Mouse (Mus musculus) MEL (cell line): ENCODE results near the gene Csnk1d.

Experiments used
- CTCF ChIP-seq, 3 experiments: IDR thresholded peaks in 2 of 3; conservative IDR thresholded peaks in 1 of 3; 2 replicates each; pipeline ENCODE4 v1.5.1; 2011 to 2012; ENCODE audit warnings: low read length in 3 of 3, low read depth in 2 of 3, mild to moderate bottlenecking in 2 of 3, improper control_type of control experiment in 1 of 3, inconsistent platforms in 1 of 3, mixed read lengths in 1 of 3, moderate library complexity in 1 of 3; ENCODE audit not compliant: control insufficient read depth in 1 of 3, insufficient read depth in 1 of 3, poor library complexity in 1 of 3, severe bottlenecking in 1 of 3
- GABPA ChIP-seq: IDR thresholded peaks from 2 replicates; pipeline ENCODE4 v1.6.1; 2012; ENCODE audit warnings: low read depth, mild to moderate bottlenecking, inconsistent platforms, low read length, improper control_type of control experiment, moderate library complexity
- GATA1 ChIP-seq: IDR thresholded peaks from 2 replicates; pipeline ENCODE4 v1.6.1; 2011; ENCODE audit warnings: low read depth, low read length, improper control_type of control experiment
- NRF1 ChIP-seq: IDR thresholded peaks from 2 replicates; pipeline ENCODE4 v1.6.1; 2014; ENCODE audit warnings: low read depth, mild to moderate bottlenecking, inconsistent platforms, low read length, improper control_type of control experiment, moderate library complexity; ENCODE audit not compliant: poor library complexity, insufficient read depth, severe bottlenecking
- POLR2A ChIP-seq, 2 experiments: IDR thresholded peaks; 2 replicates each; pipeline ENCODE4 v1.6.1; 2011 to 2012; ENCODE audit warnings: low read length in 2 of 2, mild to moderate bottlenecking in 2 of 2, control low read depth in 1 of 2, improper control_type of control experiment in 1 of 2, low read depth in 1 of 2, moderate library complexity in 1 of 2; ENCODE audit not compliant: control insufficient read depth in 1 of 2, insufficient read depth in 1 of 2, poor library complexity in 1 of 2
- POLR2AphosphoS2 ChIP-seq: IDR thresholded peaks from 2 replicates; pipeline ENCODE4 v1.6.1; 2011; ENCODE audit warnings: low read length, improper control_type of control experiment
- POLR2AphosphoS5 ChIP-seq: IDR thresholded peaks from 2 replicates; pipeline ENCODE4 v1.6.1; 2012; ENCODE audit warnings: low read depth, borderline replicate concordance, mild to moderate bottlenecking, inconsistent platforms, low read length, moderate library complexity, mixed read lengths
- SIN3A ChIP-seq: IDR thresholded peaks from 2 replicates; pipeline ENCODE4 v1.6.1; 2012; ENCODE audit warnings: low read length, improper control_type of control experiment, inconsistent platforms
- TCF12 ChIP-seq: IDR thresholded peaks from 2 replicates; pipeline ENCODE4 v1.6.1; 2014; ENCODE audit warnings: low read depth, mild to moderate bottlenecking, inconsistent platforms, low read length, improper control_type of control experiment, moderate library complexity
- USF1 ChIP-seq: IDR thresholded peaks from 2 replicates; pipeline ENCODE4 v1.6.1; 2014; ENCODE audit warnings: low read depth, mild to moderate bottlenecking, inconsistent platforms, low read length, improper control_type of control experiment, moderate library complexity

DNA sequence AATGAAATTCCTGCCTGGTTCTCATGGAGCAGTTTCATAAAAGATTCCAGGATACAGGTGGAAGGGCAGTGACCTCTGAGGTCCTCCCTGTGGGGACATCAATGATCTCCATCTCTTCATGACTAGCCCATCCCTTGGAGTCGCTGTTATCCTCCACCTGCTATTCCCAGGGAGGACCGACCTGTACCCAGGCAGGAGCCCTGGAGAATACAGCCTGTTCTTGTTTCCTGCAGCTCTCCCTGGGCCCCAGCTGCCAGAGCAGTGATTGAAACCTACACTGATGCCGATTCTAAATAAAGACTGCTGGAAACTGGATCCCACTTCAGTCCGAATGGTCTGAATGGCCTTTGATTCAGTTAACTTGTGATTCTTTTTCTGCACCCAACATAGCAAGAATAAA is 59.7 kb downstream of the Csnk1d start:
- TF ChIP-seq USF1: no peak
- TF ChIP-seq GABPA: no peak
- TF ChIP-seq POLR2A (IDR thresholded peaks at IDR 0.05; ENCODE audit: control insufficient read depth in 1 of 2, insufficient read depth in 1 of 2, low read depth in 1 of 2, low read length in 2 of 2, poor library complexity in 1 of 2): no peak
- no peak for TF ChIP-seq POLR2AphosphoS5
- TF ChIP-seq SIN3A: no peak
- no peak for TF ChIP-seq GATA1
- no peak for TF ChIP-seq NRF1
- TF ChIP-seq TCF12: no peak
- no peak for TF ChIP-seq POLR2AphosphoS2
- TF ChIP-seq CTCF (IDR thresholded peaks at IDR 0.05 in 2 of 3, conservative IDR thresholded peaks at IDR 0.05 in 1 of 3; ENCODE audit: control insufficient read depth in 1 of 3, insufficient read depth in 1 of 3, low read depth in 2 of 3, low read length in 3 of 3, poor library complexity in 1 of 3, severe bottlenecking in 1 of 3): no peak
